Mouse (Mus musculus) olfactory bulb, adult 2 months (tissue): ENCODE data around the gene Man2a2. TPM values are rescaled to one million over a fixed set of nuclear protein-coding genes. Genes with fewer than 3 reads are reported as not detected.

ENCODE experiments used
- H3K27ac ChIP-seq: fragments of 200-500 bp; 2 replicates; pipeline ENCODE4 v1.5.1; 2012; ENCODE audit warnings: low read depth, low read length; ENCODE audit not compliant: insufficient read depth
- H3K4me1 ChIP-seq: fragments of 200-500 bp; 2 replicates; pipeline ENCODE4 v1.6.1; 2012; ENCODE audit warnings: low read length; ENCODE audit not compliant: control insufficient read depth, insufficient read depth
- H3K4me3 ChIP-seq: fragments of 200-500 bp; 2 replicates; pipeline ENCODE4 v1.5.1; 2012; ENCODE audit warnings: mild to moderate bottlenecking, low read depth, low read length, moderate library complexity; ENCODE audit not compliant: insufficient read depth
- CTCF ChIP-seq: fragments of 200-500 bp; IDR thresholded peaks from 2 replicates; pipeline ENCODE4 v1.5.1; 2012; ENCODE audit warnings: low read depth, mild to moderate bottlenecking, low read length, moderate library complexity; ENCODE audit not compliant: insufficient read depth
- POLR2A ChIP-seq: fragments of 200-500 bp; IDR thresholded peaks from 2 replicates; pipeline ENCODE4 v1.6.1; 2012; ENCODE audit warnings: mild to moderate bottlenecking, low read depth, low read length, moderate library complexity; ENCODE audit not compliant: insufficient read depth
- WGBS: fragments of 180-500 bp; shearing (Covaris S2); methylation state at CpG from one replicate; pipeline ENCODE4 v1.1.7; 2018; 5-methylcytosine and 5-hydroxymethylcytosine counted together
- polyA plus RNA-seq: library from polyadenylated mRNA; stranded (reverse); fragments of >200 nt; gene quantifications from 2 replicates; pipeline ENCODE4 v1.2.4, GENCODE M21; 2012; ENCODE audit warnings: low replicate concordance; ENCODE audit not compliant: missing spikeins, insufficient read depth, insufficient read length

The Man2a2 gene
- polyA plus RNA-seq, 1 experiment = 117 TPM

- peak overlapping the region; percentile 46 for H3K27ac ChIP-seq
- 55% methylated on average over 13 of the region's 13 CpGs for WGBS
These were observed 23.2 kb downstream of the Man2a2 start for GRCm38 (mm10) chr7:80347670-80348586.

DNA sequence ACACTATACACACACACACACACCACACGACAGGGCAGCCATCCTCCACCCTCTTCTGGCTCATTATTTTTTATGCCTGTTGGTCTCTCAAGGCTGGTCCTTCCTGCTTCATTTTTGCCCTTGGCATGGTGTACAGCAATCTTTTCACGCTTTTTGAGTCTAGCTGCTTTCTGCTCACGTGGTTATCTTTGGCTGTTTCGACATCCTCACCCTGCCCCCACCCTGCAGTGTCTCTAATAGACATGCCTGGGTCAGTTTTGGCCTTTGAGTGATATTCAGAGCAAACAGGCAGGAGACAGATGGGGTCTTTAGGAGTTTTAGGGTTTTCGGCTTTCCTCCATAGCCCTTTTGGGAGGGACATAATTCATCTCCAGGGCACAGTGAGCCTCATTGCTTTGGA lies 24.3 kb downstream of the Man2a2 start:
- H3K4me1 ChIP-seq = peaks cover 14% of the 10 kb centered on the region
- peak overlapping the region; percentile 46; the same call in 1 of the 2 replicates for H3K27ac ChIP-seq
- H3K4me3 ChIP-seq = no peak overlapping the region
- 80% methylated on average over 5 of the region's 5 CpGs for WGBS
- TF ChIP-seq POLR2A (no peak), CTCF (no peak)

More at GRCm38 (mm10) chr7:80347670-80348586, 23.2 kb downstream of the Man2a2 start:
- H3K4me1 ChIP-seq = peaks cover 18% of the 10 kb centered on the region
- no peak for TF ChIP-seq CTCF
- H3K4me3 ChIP-seq = no peak overlapping the region

DNA sequence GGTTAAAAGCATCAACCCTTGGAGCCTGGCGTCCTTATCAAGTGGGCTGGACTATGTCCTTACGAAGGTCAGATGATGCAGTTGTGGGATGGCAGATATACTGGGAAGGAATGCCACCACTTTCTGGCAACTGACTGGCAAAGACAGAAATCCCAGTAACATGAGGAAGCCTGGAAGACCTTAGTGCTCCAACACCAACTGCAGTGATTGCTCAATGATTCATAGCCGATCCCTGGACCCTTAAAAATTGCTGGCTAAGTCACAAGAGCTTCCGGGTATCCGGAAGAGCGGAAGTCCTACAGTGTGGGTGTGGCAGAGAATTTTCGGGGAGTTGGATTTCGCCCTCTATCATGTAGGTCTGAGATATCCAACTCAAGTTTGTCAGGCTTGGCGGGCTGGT lies 25.0 kb downstream of the Man2a2 start:
- Histone ChIP-seq H3K4me1 (peaks cover 16% of the 10 kb centered on the region), H3K4me3 (no peak overlapping the region), H3K27ac (no peak overlapping the region)
- 93% methylated on average over 9 of the region's 9 CpGs for WGBS
- no peak for TF ChIP-seq POLR2A
- TF ChIP-seq CTCF = no peak

DNA sequence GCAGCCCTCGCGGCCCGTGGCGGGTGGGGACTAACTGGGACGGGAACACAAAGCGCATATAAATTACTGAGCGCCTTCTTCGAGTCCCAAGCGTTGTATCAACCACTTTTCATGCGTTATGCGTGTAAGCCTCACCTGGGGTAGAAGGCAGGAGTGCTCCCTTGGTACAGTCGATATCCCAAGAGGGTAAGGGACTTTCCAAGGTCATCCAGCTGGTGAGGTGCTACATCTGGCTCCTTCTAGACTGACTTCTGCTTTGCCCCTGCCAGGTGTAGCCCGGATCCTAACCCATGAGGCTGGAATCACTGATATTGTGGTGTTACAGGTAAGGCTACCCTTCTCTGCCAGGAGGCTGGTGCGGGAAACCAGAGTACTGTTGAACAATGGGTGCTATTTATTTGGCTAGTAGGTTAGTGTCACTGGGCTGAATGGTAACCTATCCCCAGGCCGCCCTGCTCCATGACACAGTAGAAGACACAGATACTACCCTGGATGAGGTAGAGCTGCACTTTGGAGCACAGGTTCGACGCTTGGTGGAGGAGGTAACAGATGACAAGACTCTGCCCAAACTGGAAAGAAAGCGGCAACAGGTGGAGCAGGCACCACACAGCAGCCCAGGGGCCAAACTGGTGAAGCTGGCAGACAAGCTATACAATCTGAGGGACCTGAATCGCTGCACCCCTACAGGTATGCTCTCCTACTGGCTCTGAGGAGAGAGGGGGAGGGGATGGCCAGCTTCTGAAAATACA lies 27.7 kb downstream of the Man2a2 start:
- WGBS = 24% methylated on average over 19 of the region's 19 CpGs
- Histone ChIP-seq H3K4me1 (peaks cover 29% of the 10 kb centered on the region), H3K4me3 (peak overlapping the region; percentile 58), H3K27ac (peak overlapping the region; percentile 74)
- TF ChIP-seq POLR2A = no peak

DNA sequence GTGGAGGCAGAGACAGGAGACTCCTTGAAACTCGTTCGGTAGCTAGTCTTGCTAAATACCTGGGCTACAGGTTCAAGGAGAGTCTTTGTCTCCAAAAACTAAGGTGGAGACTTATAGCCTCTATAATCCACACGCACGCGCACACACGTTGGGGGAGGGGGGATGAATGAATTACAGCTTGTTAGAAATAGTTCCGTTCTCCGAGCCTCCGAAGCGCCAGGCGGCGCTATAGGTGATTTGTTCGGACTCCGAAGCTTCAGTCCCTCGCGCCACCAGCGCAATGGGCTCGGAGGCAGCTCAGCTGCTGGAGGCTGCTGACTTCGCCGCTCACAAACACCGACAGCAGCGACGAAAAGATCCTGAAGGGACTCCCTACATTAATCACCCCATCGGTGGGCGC lies 28.3 kb downstream of the Man2a2 start, which contains the start of gene Hddc3:
Gene Hddc3 (plus strand): TSS at position 247 of the 400 bp plus-strand sequence.
- TF ChIP-seq CTCF (peak; percentile 84), POLR2A (peak; percentile 84)
- H3K27ac ChIP-seq = peak within 1 kb of the TSS; percentile 74
- peaks cover 23% of the 10 kb centered on the region for H3K4me1 ChIP-seq
- 1% methylated on average over 25 of the region's 25 CpGs for WGBS
- peak within 1 kb of the TSS; percentile 58 for H3K4me3 ChIP-seq

GRCm38 (mm10) chr7:80341793-80342192 lies 29.4 kb downstream of the Man2a2 start:
- peaks cover 23% of the 10 kb centered on the region for H3K4me1 ChIP-seq
- TF ChIP-seq POLR2A (no peak), CTCF (no peak)
- 76% methylated on average over 7 of the region's 7 CpGs for WGBS
- no peak overlapping the region for H3K4me3 ChIP-seq
- H3K27ac ChIP-seq = no peak overlapping the region

- Histone ChIP-seq H3K4me1 (peaks cover 31% of the 10 kb centered on the region), H3K4me3 (peak within 1 kb of the TSS; percentile 96), H3K27ac (peak within 1 kb of the TSS; percentile 91)
- 2% methylated on average over 11 of the region's 11 CpGs for WGBS
- TF ChIP-seq POLR2A = no peak
- peak; percentile 66; the same call in 1 of the 2 replicates for TF ChIP-seq CTCF
These were observed 30.4 kb downstream of the Man2a2 start, which contains the start of gene Unc45a for GRCm38 (mm10) chr7:80340793-80341192. Unc45a (minus strand) TSS chr7:80341005.

DNA sequence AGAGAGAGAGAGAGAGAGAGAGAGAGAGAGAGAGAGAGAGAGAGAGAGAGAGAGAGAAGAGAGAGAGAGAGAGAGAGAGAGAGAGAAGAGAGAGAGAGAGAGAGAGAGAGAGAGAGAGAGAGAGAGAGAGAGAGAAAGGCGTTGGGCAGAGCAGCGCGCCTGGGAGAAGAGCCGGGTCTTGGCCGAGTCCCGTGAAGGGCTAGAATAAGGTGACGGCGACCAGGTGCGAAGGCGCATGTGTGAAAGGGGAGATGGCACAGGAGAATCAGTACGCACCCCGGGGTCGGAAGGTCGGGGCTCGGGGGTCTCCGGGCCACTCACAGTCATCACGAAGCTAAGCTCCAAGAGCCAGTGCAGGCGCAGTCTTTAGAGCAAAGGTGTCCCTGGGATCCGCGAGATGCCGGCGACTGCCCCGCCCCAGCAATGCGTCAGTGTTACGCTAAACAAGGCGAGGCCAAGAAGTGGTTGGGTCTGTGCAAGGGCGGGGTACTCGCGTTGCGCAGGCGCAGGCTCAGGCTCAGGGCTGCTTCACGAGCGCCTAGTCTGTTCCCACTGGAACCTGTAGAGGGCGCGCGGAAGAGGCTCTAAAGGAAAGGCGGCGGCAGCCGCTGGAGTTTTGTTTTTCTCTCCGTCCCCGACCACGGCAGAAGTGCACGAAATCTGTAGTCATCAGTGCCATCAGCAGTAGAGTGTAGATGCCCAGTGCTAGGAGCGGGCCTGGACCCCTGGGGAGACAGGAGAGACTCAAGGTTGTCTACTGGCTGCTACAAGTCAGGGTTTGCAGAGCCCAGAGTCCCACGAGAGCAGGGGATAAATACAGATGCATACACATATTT lies 31.2 kb downstream of the Man2a2 start:
- Histone ChIP-seq H3K27ac (peak overlapping the region; percentile 91), H3K4me3 (peak overlapping the region; percentile 96), H3K4me1 (peaks cover 37% of the 10 kb centered on the region)
- TF ChIP-seq POLR2A (peak; percentile 76), CTCF (peak; percentile 54; the same call in 1 of the 2 replicates)
- under 1% methylated on average over 45 of the region's 45 CpGs for WGBS
